Mouse (Mus musculus) liver, embryonic 15.5 days (tissue): ENCODE measurements around the gene Strn4. TPM values are rescaled to one million over a fixed set of nuclear protein-coding genes. Genes with fewer than 3 reads are reported as not detected.
A peak's percentile ranks its signal among the peaks of the same experiment; 100 is the strongest.

Source experiments
- ATAC-seq: fragments of 200-750 bp; cut with Nextera tagmentation; 2 replicates; pipeline ENCODE4 v1.8.0; 2017; ENCODE audit warnings: moderate number of reproducible peaks, mild to moderate bottlenecking, moderate library complexity; ENCODE audit not compliant: insufficient read depth
- H3K27ac ChIP-seq: fragments of 300-500 bp; sonication (generic); replicated peaks from 2 replicates; pipeline ENCODE4 v1.5.1; 2015; ENCODE audit warnings: mild to moderate bottlenecking, inconsistent platforms
- H3K27me3 ChIP-seq: fragments of 300-500 bp; sonication (generic); 2 replicates; pipeline ENCODE4 v1.6.1; 2015; ENCODE audit warnings: mild to moderate bottlenecking, inconsistent platforms
- H3K36me3 ChIP-seq: fragments of 300-500 bp; sonication (generic); replicated peaks from 2 replicates; pipeline ENCODE4 v1.6.1; 2015; ENCODE audit warnings: moderate library complexity, mild to moderate bottlenecking, inconsistent platforms
- H3K4me1 ChIP-seq: fragments of 300-500 bp; sonication (generic); replicated peaks from 2 replicates; pipeline ENCODE4 v1.6.1; 2015; ENCODE audit warnings: inconsistent platforms
- H3K4me2 ChIP-seq: fragments of 300-500 bp; sonication (generic); 2 replicates; pipeline ENCODE4 v1.6.1; 2015; ENCODE audit warnings: moderate library complexity, mild to moderate bottlenecking, inconsistent platforms
- H3K4me3 ChIP-seq: fragments of 300-500 bp; sonication (generic); replicated peaks from 2 replicates; pipeline ENCODE4 v1.5.1; 2015; ENCODE audit warnings: mild to moderate bottlenecking, inconsistent platforms
- H3K9ac ChIP-seq: fragments of 300-500 bp; sonication (generic); 2 replicates; pipeline ENCODE4 v1.6.1; 2015; ENCODE audit warnings: moderate library complexity, mild to moderate bottlenecking, inconsistent platforms
- H3K9me3 ChIP-seq: fragments of 300-500 bp; sonication (generic); replicated peaks from 2 replicates; pipeline ENCODE4 v1.6.1; 2016; ENCODE audit warnings: inconsistent platforms
- WGBS: fragments of 180-500 bp; shearing (Covaris S2); methylation state at CpG from one replicate; pipeline ENCODE4 v1.1.7; 2015; ENCODE audit warnings: mixed read lengths; ENCODE audit not compliant: insufficient replicate concordance; 5-methylcytosine and 5-hydroxymethylcytosine counted together
- polyA plus RNA-seq: library from polyadenylated mRNA; unstranded; fragments of >200 nt; fragmentation: Nextera tagmentation; extraction: Ambion mirVana; gene quantifications from 2 replicates; pipeline ENCODE4 v1.2.1, GENCODE M21; 2015

Strn4 gene
- polyA plus RNA-seq, 1 experiment from 2014 or later: 30.9 TPM

GRCm38 (mm10) chr7:16842645-16843063 is 27.0 kb downstream of the Strn4 start, which contains the start of gene Prkd2:
Prkd2 (plus strand) TSS chr7:16842902.
- Histone ChIP-seq H3K27ac (peak within 1 kb of the TSS; percentile 79), H3K27me3 (no peaks in the 10 kb centered on the region), H3K9me3 (no peaks in the 10 kb centered on the region), H3K4me1 (peaks cover 67% of the 10 kb centered on the region), H3K4me3 (peak within 1 kb of the TSS; percentile 77), H3K36me3 (peaks cover 39% of the 10 kb centered on the region), H3K9ac (peak within 1 kb of the TSS; percentile 82), H3K4me2 (peak within 1 kb of the TSS; percentile 95)
- under 1% methylated on average over 32 of the region's 32 CpGs for WGBS
- ATAC-seq: peak; percentile 65

GRCm38 (mm10) chr7:16843441-16844171 is 27.9 kb downstream of the Strn4 start:
- H3K9ac ChIP-seq: peak overlapping the region; percentile 82
- no peaks in the 10 kb centered on the region for H3K27me3 ChIP-seq
- H3K27ac ChIP-seq: peak overlapping the region; percentile 79
- ATAC-seq: peak; percentile 37
- peaks cover 30% of the 10 kb centered on the region for H3K36me3 ChIP-seq
- H3K9me3 ChIP-seq: no peaks in the 10 kb centered on the region
- WGBS: under 1% methylated on average over 33 of the region's 33 CpGs
- H3K4me1 ChIP-seq: peaks cover 61% of the 10 kb centered on the region
- H3K4me3 ChIP-seq: peak overlapping the region; percentile 77
- H3K4me2 ChIP-seq: peak overlapping the region; percentile 95

GRCm38 (mm10) chr7:16844696-16845071 is 29.0 kb downstream of the Strn4 start:
- H3K36me3 ChIP-seq: peaks cover 24% of the 10 kb centered on the region
- no peaks in the 10 kb centered on the region for H3K27me3 ChIP-seq
- peak overlapping the region; percentile 56 for H3K27ac ChIP-seq
- ATAC-seq: no peak
- 9% methylated on average over 3 of the region's 3 CpGs for WGBS
- no peaks in the 10 kb centered on the region for H3K9me3 ChIP-seq
- peak overlapping the region; percentile 59 for H3K9ac ChIP-seq
- peaks cover 56% of the 10 kb centered on the region for H3K4me1 ChIP-seq
- peak overlapping the region; percentile 77 for H3K4me3 ChIP-seq
- H3K4me2 ChIP-seq: peak overlapping the region; percentile 95

- Histone ChIP-seq H3K36me3 (peaks cover 24% of the 10 kb centered on the region), H3K4me3 (peak overlapping the region; percentile 77), H3K4me1 (peaks cover 55% of the 10 kb centered on the region), H3K4me2 (peak overlapping the region; percentile 95), H3K9me3 (no peaks in the 10 kb centered on the region), H3K9ac (peak overlapping the region; percentile 59), H3K27ac (peak overlapping the region; percentile 56), H3K27me3 (no peaks in the 10 kb centered on the region)
- 10% methylated on average over 14 of the region's 14 CpGs for WGBS
- ATAC-seq: no peak
Measured at GRCm38 (mm10) chr7:16845072-16845819, 29.6 kb downstream of the Strn4 start.

GRCm38 (mm10) chr7:16845820-16846167 is 30.1 kb downstream of the Strn4 start:
- WGBS: 23% methylated on average over 10 of the region's 10 CpGs
- H3K27ac ChIP-seq: peak overlapping the region; percentile 30
- H3K9me3 ChIP-seq: no peaks in the 10 kb centered on the region
- no peak for ATAC-seq
- peaks cover 24% of the 10 kb centered on the region for H3K36me3 ChIP-seq
- peak overlapping the region; percentile 77 for H3K4me3 ChIP-seq
- H3K9ac ChIP-seq: peak overlapping the region; percentile 59
- H3K27me3 ChIP-seq: no peaks in the 10 kb centered on the region
- H3K4me1 ChIP-seq: peaks cover 49% of the 10 kb centered on the region
- H3K4me2 ChIP-seq: peak overlapping the region; percentile 95

GRCm38 (mm10) chr7:16846775-16847174 is 31.1 kb downstream of the Strn4 start:
- H3K4me1 ChIP-seq: peaks cover 39% of the 10 kb centered on the region
- no peak overlapping the region for H3K9ac ChIP-seq
- peaks cover 17% of the 10 kb centered on the region for H3K36me3 ChIP-seq
- H3K9me3 ChIP-seq: no peaks in the 10 kb centered on the region
- no peak overlapping the region for H3K27ac ChIP-seq
- no peak overlapping the region for H3K4me3 ChIP-seq
- no peak for ATAC-seq
- H3K27me3 ChIP-seq: no peaks in the 10 kb centered on the region
- H3K4me2 ChIP-seq: no peak overlapping the region
- WGBS: 80% methylated on average over 5 of the region's 5 CpGs

GRCm38 (mm10) chr7:16847507-16847906 is 31.8 kb downstream of the Strn4 start:
- peaks cover 17% of the 10 kb centered on the region for H3K36me3 ChIP-seq
- H3K27ac ChIP-seq: no peak overlapping the region
- H3K27me3 ChIP-seq: no peaks in the 10 kb centered on the region
- no peak overlapping the region for H3K4me2 ChIP-seq
- WGBS: 81% methylated on average over 19 of the region's 19 CpGs
- H3K4me3 ChIP-seq: no peak overlapping the region
- H3K4me1 ChIP-seq: peaks cover 32% of the 10 kb centered on the region
- no peak for ATAC-seq
- H3K9me3 ChIP-seq: no peaks in the 10 kb centered on the region
- no peak overlapping the region for H3K9ac ChIP-seq

GRCm38 (mm10) chr7:16848579-16848978 is 32.9 kb downstream of the Strn4 start:
- H3K9ac ChIP-seq: no peak overlapping the region
- H3K4me3 ChIP-seq: no peak overlapping the region
- ATAC-seq: no peak
- peaks cover 23% of the 10 kb centered on the region for H3K4me1 ChIP-seq
- no peaks in the 10 kb centered on the region for H3K9me3 ChIP-seq
- WGBS: 35% methylated on average over 17 of the region's 17 CpGs
- H3K27me3 ChIP-seq: no peaks in the 10 kb centered on the region
- peaks cover 23% of the 10 kb centered on the region for H3K36me3 ChIP-seq
- no peak overlapping the region for H3K27ac ChIP-seq
- no peak overlapping the region for H3K4me2 ChIP-seq

GRCm38 (mm10) chr7:16851636-16852035 is 35.9 kb downstream of the Strn4 start:
- H3K4me2 ChIP-seq: no peak overlapping the region
- no peak overlapping the region for H3K9ac ChIP-seq
- no peak overlapping the region for H3K27ac ChIP-seq
- WGBS: 72% methylated on average over 4 of the region's 4 CpGs
- no peak overlapping the region for H3K4me3 ChIP-seq
- peaks cover 39% of the 10 kb centered on the region for H3K36me3 ChIP-seq
- ATAC-seq: no peak
- no peaks in the 10 kb centered on the region for H3K27me3 ChIP-seq
- no peaks in the 10 kb centered on the region for H3K4me1 ChIP-seq
- H3K9me3 ChIP-seq: no peaks in the 10 kb centered on the region

- Histone ChIP-seq H3K9ac (no peak overlapping the region), H3K9me3 (no peaks in the 10 kb centered on the region), H3K27me3 (no peaks in the 10 kb centered on the region), H3K4me3 (no peak overlapping the region), H3K36me3 (peaks cover 44% of the 10 kb centered on the region), H3K4me2 (no peak overlapping the region), H3K4me1 (peaks cover 4% of the 10 kb centered on the region; the same call in 1 of the 2 replicates), H3K27ac (no peak overlapping the region)
- 78% methylated on average over 14 of the region's 14 CpGs for WGBS
- no peak for ATAC-seq
Measured at GRCm38 (mm10) chr7:16853302-16853831, 37.7 kb downstream of the Strn4 start.

- Histone ChIP-seq H3K27ac (no peak overlapping the region), H3K27me3 (no peaks in the 10 kb centered on the region), H3K4me3 (no peak overlapping the region), H3K9me3 (no peaks in the 10 kb centered on the region), H3K36me3 (peaks cover 26% of the 10 kb centered on the region), H3K9ac (no peak overlapping the region), H3K4me2 (no peak overlapping the region), H3K4me1 (peaks cover 5% of the 10 kb centered on the region; the same call in 1 of the 2 replicates)
- ATAC-seq: no peak
- WGBS: 34% methylated on average over 17 of the region's 17 CpGs
Measured at GRCm38 (mm10) chr7:16858336-16858735, 42.6 kb downstream of the Strn4 start.
